Comparison of ENCODE assay signal across 16 mouse cellular contexts in the genomic region with DNA sequence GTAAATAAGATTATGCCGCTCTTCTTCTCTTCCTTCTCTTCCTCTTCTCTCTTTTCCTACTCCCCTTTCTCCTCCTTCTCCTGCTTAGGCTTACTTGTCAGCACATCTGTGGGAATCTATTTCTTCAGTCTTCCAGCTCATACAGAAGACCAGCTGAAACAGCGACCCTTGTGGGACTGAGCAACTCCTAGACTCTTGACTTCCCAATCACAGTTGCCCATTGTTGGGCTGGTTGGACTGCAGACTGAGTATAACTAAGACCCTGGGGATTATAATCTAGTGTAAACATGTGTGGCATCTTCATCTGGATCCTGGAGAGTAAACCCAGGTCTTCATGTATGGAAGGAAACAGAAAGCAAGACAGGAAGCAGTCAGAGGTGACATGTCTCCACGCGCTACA.
"Had no signal": no experiment of that assay in that cellular context is flagged by ENCODE, and none has a peak within 500 bp of the region (broad histone marks: within the 10 kb centered on the region; RNA-seq: fewer than 3 reads in every experiment).

No protein-coding gene starts in this region.

- DNase-seq: retina, postnatal 1 day; right cerebral cortex, adult 18-20 months; right cerebral cortex, postnatal 14 days; right cerebral cortex, postnatal 25 days; right cerebral cortex, postnatal 4 days; spleen, adult 18-20 months; thymus, adult 18-20 months; thymus, adult 2 months; thymus, postnatal 14 days; thymus, postnatal 25 days; thymus, postnatal 36 days; thymus, postnatal 4 days had no signal

- H3K4me2 ChIP-seq: neural tube, embryonic 13.5 days; neural tube, embryonic 15.5 days; stomach, embryonic 15.5 days had no signal

- H3K27me3 ChIP-seq: neural tube, embryonic 13.5 days; neural tube, embryonic 15.5 days; stomach, embryonic 15.5 days had no signal

- H3K4me3 ChIP-seq: neural tube, embryonic 13.5 days; neural tube, embryonic 15.5 days; stomach, embryonic 15.5 days had no signal

- H3K27ac ChIP-seq: neural tube, embryonic 13.5 days; neural tube, embryonic 15.5 days; stomach, embryonic 15.5 days; stomach, postnatal 0 days had no signal

- H3K36me3 ChIP-seq: neural tube, embryonic 13.5 days; neural tube, embryonic 15.5 days; stomach, embryonic 15.5 days had no signal

- H3K9ac ChIP-seq: neural tube, embryonic 13.5 days; neural tube, embryonic 15.5 days; stomach, embryonic 15.5 days had no signal

- H3K9me3 ChIP-seq: neural tube, embryonic 13.5 days; neural tube, embryonic 15.5 days; stomach, embryonic 15.5 days had no signal
